Mouse (Mus musculus) neural tube, embryonic 14.5 days (tissue): ENCODE data around the gene Ccdc9b. TPM values are rescaled to one million over a fixed set of nuclear protein-coding genes. Genes with fewer than 3 reads are reported as not detected.

Source experiments
- ATAC-seq: fragments of 200-750 bp; cut with Nextera tagmentation; 2 replicates; pipeline ENCODE4 v1.8.0; 2017; ENCODE audit warnings: low read depth, mild to moderate bottlenecking, moderate TSS enrichment, moderate library complexity
- H3K27ac ChIP-seq: fragments of 300-500 bp; sonication (generic); 2 replicates; pipeline ENCODE4 v1.5.1; 2014; ENCODE audit warnings: low read depth, mild to moderate bottlenecking, control low read depth, low read length, moderate library complexity, mixed read lengths
- H3K27me3 ChIP-seq: fragments of 300-500 bp; sonication (generic); 2 replicates; pipeline ENCODE4 v1.6.1; 2014; ENCODE audit warnings: low read length; ENCODE audit not compliant: control insufficient read depth, insufficient read depth
- H3K36me3 ChIP-seq: fragments of 300-500 bp; sonication (generic); 2 replicates; pipeline ENCODE4 v1.6.1; 2014; ENCODE audit warnings: low read length, mixed read lengths; ENCODE audit not compliant: control insufficient read depth, insufficient read depth
- H3K4me1 ChIP-seq: fragments of 300-500 bp; sonication (generic); 2 replicates; pipeline ENCODE4 v1.6.1; 2014; ENCODE audit warnings: low read length; ENCODE audit not compliant: control insufficient read depth, insufficient read depth
- H3K4me2 ChIP-seq: fragments of 300-500 bp; sonication (generic); 2 replicates; pipeline ENCODE4 v1.6.1; 2014; ENCODE audit warnings: mild to moderate bottlenecking, low read depth, low read length, control low read depth
- H3K4me3 ChIP-seq: fragments of 300-500 bp; sonication (generic); 2 replicates; pipeline ENCODE4 v1.5.1; 2014; ENCODE audit warnings: low read depth, low read length, control low read depth, mixed read lengths
- H3K9ac ChIP-seq: fragments of 300-500 bp; sonication (generic); replicated peaks from 2 replicates; pipeline ENCODE4 v1.6.1; 2014; ENCODE audit warnings: low read depth, mild to moderate bottlenecking, control low read depth, low read length, mixed read lengths
- H3K9me3 ChIP-seq: fragments of 300-500 bp; sonication (generic); 2 replicates; pipeline ENCODE4 v1.6.1; 2016; ENCODE audit warnings: low read length; ENCODE audit not compliant: control insufficient read depth
- WGBS: fragments of 180-500 bp; shearing (Covaris S2); extraction: QIAGEN DNeasy Blood & Tissue Kit; methylation state at CpG from one replicate; pipeline ENCODE4 v1.1.7; 2014; 5-methylcytosine and 5-hydroxymethylcytosine counted together
- polyA plus RNA-seq: library from polyadenylated mRNA; unstranded; fragments of >200 nt; fragmentation: Nextera tagmentation; extraction: Ambion mirVana; gene quantifications from 2 replicates; pipeline ENCODE4 v1.2.1, GENCODE M21; 2014

Gene Ccdc9b
- polyA plus RNA-seq, 1 experiment from 2014 or later, result 0.60 TPM

DNA sequence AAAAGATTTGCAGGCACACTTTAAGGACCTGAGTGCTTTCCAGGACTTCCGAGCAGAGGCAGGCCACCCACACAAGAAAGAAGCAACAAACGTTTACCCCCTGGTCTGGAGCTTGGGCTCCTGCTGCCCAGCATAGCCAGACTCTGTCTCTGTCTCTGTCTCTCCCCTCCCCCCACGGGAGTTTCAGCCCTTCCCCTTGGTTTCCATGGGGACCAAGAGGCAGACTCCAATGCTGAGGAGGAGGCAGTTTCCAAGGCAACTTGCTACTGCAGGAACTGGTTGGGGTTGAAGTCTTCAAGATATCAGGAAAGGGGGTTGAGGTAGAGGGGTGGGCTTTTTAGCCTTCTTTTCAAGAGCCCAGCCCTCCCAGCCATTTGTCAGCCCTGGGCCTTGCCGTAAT lies 48.2 kb downstream of the Ccdc9b start:
- Histone ChIP-seq H3K36me3 (no peaks in the 10 kb centered on the region), H3K9me3 (no peaks in the 10 kb centered on the region), H3K27ac (no peak overlapping the region), H3K4me3 (no peak overlapping the region), H3K4me1 (peaks cover 3% of the 10 kb centered on the region; the same call in 1 of the 2 replicates), H3K9ac (no peak overlapping the region), H3K27me3 (peaks cover 25% of the 10 kb centered on the region), H3K4me2 (no peak overlapping the region)
- peak; percentile 28; the same call in 1 of the 2 replicates for ATAC-seq
- 22% methylated on average over 4 of the region's 4 CpGs for WGBS

DNA sequence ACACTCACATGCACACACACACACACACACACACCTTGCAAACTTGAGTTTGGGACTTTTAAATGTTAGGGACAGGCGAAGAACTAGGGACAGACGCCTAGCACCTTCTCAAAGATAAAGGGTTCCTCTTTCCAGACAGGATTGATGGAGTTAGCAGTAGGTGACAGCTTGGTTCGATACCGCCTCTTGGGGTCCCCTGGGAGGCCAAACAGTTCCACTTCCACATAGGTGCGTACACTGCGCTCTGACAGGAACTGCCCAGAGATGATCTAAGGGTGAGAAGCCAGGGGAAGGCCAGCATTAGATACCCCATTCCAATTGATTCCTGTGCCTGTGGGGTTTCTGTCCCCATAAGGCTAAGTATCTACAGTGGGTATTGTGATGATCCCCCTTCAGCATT lies 48.8 kb downstream of the Ccdc9b start:
- no peak for ATAC-seq
- peaks cover 28% of the 10 kb centered on the region for H3K27me3 ChIP-seq
- no peak overlapping the region for H3K4me2 ChIP-seq
- H3K9me3 ChIP-seq, result no peaks in the 10 kb centered on the region
- 85% methylated on average over 6 of the region's 6 CpGs for WGBS
- no peak overlapping the region for H3K4me3 ChIP-seq
- H3K9ac ChIP-seq, result no peak overlapping the region
- no peaks in the 10 kb centered on the region for H3K36me3 ChIP-seq
- H3K4me1 ChIP-seq, result peaks cover 3% of the 10 kb centered on the region; the same call in 1 of the 2 replicates
- H3K27ac ChIP-seq, result no peak overlapping the region

DNA sequence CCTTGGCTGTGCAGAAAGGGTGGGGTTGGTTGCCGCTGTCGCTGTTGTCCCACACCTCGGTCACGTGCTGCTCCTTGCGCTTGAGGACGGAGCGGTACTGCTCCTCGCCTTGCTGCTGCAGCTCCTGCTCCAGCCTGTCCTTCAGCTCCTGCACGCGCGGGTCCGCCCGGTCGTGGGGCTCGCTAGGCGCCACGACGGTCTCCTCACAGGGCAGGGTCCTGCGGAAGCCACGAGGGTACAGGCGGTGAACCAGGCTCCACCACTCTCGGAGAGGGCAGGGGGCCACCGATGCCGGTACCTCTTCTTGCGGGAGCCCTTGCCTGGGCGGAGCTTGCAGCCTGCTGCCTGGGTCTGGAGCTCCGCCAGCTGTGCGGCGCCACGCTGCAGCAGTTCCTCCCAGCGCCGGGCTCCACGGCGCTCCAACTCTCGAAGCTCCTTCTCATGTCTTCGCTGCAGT lies 51.4 kb downstream of the Ccdc9b start:
- H3K9ac ChIP-seq, result peak overlapping the region; percentile 30; the same call in 1 of the 2 replicates
- ATAC-seq, result peak; percentile 85
- peak overlapping the region; percentile 36 for H3K4me3 ChIP-seq
- under 1% methylated on average over 35 of the region's 36 CpGs for WGBS
- no peaks in the 10 kb centered on the region for H3K9me3 ChIP-seq
- H3K27me3 ChIP-seq, result peaks cover 49% of the 10 kb centered on the region
- no peaks in the 10 kb centered on the region for H3K36me3 ChIP-seq
- peaks cover 3% of the 10 kb centered on the region; the same call in 1 of the 2 replicates for H3K4me1 ChIP-seq
- H3K27ac ChIP-seq, result no peak overlapping the region
- peak overlapping the region; percentile 82 for H3K4me2 ChIP-seq

DNA sequence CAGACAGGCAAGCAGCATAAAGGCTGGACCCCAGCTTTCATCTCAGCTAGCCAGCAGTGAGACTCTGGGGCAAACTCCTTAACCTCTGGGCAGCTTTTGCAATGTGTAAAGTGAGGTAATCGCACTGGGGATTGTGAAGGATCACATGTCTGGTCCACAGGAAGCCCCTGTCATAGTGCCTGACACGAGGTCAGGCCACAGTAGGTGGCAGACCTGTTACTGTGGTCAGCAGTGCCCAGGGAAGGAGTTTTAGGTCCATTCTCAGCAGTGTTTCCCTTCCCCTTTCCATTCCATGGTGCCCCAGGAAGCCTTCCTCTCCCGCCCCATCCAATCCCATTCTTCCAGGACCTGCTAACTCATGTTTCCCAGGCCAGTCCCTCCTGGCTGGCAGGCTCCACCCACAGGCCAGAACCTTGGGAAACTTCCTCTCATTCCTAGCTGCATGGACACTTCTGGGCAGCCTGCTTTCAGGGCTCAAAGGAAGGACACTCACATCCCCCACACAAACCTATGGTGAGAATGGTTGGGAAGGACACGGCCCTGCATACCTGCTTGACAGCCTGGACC lies 52.7 kb downstream of the Ccdc9b start:
- Histone ChIP-seq H3K27me3 (peaks cover 61% of the 10 kb centered on the region), H3K4me2 (no peak overlapping the region), H3K9ac (no peak overlapping the region), H3K4me3 (no peak overlapping the region), H3K36me3 (no peaks in the 10 kb centered on the region), H3K27ac (no peak overlapping the region), H3K4me1 (peaks cover 3% of the 10 kb centered on the region; the same call in 1 of the 2 replicates), H3K9me3 (no peaks in the 10 kb centered on the region)
- 29% methylated on average over 4 of the region's 4 CpGs for WGBS
- ATAC-seq, result no peak

DNA sequence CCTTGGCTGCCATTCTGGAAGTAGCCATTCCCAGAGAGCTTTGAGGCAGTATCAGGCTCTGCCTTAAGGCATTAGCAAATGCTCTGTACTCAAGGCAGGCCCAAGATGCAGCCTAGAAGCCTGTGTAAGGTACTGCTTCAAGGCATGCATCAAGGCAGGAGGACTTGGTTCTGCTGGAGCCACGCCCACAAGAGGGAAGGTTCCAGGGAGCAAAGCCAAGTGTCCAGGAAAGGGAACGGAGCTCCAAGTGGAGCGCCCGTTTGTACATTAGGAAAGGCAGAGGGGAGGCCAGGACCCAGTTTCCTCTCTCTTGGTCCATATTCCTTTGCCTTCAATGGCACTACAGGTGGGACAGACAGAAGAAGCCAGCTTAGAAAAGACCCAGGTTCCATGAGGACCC lies 54.0 kb downstream of the Ccdc9b start:
- H3K36me3 ChIP-seq, result no peaks in the 10 kb centered on the region
- peaks cover 11% of the 10 kb centered on the region for H3K4me1 ChIP-seq
- no peaks in the 10 kb centered on the region for H3K9me3 ChIP-seq
- 87% methylated on average over 4 of the region's 4 CpGs for WGBS
- H3K4me3 ChIP-seq, result no peak overlapping the region
- no peak overlapping the region for H3K4me2 ChIP-seq
- H3K9ac ChIP-seq, result no peak overlapping the region
- no peak overlapping the region for H3K27ac ChIP-seq
- no peak for ATAC-seq
- H3K27me3 ChIP-seq, result peaks cover 62% of the 10 kb centered on the region

DNA sequence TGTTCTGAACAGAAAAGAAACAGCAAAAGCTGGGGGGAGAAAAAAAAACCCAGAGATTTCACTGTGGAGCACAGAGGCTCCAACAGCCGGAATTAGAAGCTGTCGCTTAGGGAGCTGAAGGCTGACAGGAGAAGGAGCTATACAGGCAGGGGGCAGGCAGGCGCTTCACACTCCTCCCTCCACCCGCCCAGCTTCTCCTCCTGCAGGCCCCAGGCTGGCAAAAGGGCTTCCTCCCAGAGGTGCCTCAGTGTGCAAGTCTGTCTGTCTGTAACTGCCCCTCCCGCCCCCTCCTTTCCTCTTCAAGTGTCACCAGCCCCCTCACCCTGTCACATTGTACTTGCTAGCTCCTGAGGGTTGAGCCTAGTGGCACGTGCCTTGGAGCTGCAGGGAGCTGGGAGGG lies 56.0 kb downstream of the Ccdc9b start:
- Histone ChIP-seq H3K4me2 (no peak overlapping the region), H3K4me3 (no peak overlapping the region), H3K9ac (no peak overlapping the region), H3K27me3 (peaks cover 76% of the 10 kb centered on the region), H3K36me3 (no peaks in the 10 kb centered on the region), H3K9me3 (no peaks in the 10 kb centered on the region), H3K4me1 (peaks cover 21% of the 10 kb centered on the region), H3K27ac (no peak overlapping the region)
- no peak for ATAC-seq
- whole genome bisulfite sequencing, result 10% methylated on average over 6 of the region's 6 CpGs

Other genes with a start within 250 kb of the Ccdc9b start
- gene Bmf, start 213.0 kb downstream of the Ccdc9b start, polyA plus RNA-seq, result 0.99 and 2.2 TPM in 2 replicates
- 4.3 and 8.8 TPM in 2 replicates for gene Bub1b, start 164.4 kb downstream of the Ccdc9b start, polyA plus RNA-seq
- 29.4 and 39.1 TPM in 2 replicates for gene Pak6, start 99.4 kb downstream of the Ccdc9b start, polyA plus RNA-seq
- not detected in 2 replicates for gene Ankrd63, start 58.7 kb downstream of the Ccdc9b start, polyA plus RNA-seq
- 0.57 and 0.88 TPM in 2 replicates for gene Plcb2, start 34.2 kb downstream of the Ccdc9b start, polyA plus RNA-seq
- gene Inafm2, start 16.9 kb downstream of the Ccdc9b start, polyA plus RNA-seq, result 29.4 and 32.3 TPM in 2 replicates
- gene Phgr1, start 10.1 kb upstream of the Ccdc9b start, polyA plus RNA-seq, result not detected in 2 replicates
- gene Disp2, start 17.1 kb upstream of the Ccdc9b start, polyA plus RNA-seq, result 59.4 and 66.8 TPM in 2 replicates
- 7.2 and 11.5 TPM in 2 replicates for gene Knstrn, start 51.3 kb upstream of the Ccdc9b start, polyA plus RNA-seq
- gene Ivd, start 99.3 kb upstream of the Ccdc9b start, polyA plus RNA-seq, result 37.7 and 41.2 TPM in 2 replicates
- gene Bahd1, start 137.7 kb upstream of the Ccdc9b start, polyA plus RNA-seq, result 1.8 and 2.2 TPM in 2 replicates
- 3.5 and 8.5 TPM in 2 replicates for gene Chst14, start 163.8 kb upstream of the Ccdc9b start, polyA plus RNA-seq